Mouse (Mus musculus): ENCODE measurements around the gene Tmem132b. TPM values are rescaled to one million over a fixed set of nuclear protein-coding genes. Genes with fewer than 3 reads are reported as not detected.
"Not testable (repeated sequence)": the region's sequence is repeated elsewhere in the genome, so short reads cannot be mapped to it uniquely, and the experiment has no call there.

Gene Tmem132b
- polyA plus RNA-seq (2016; fragmentation: Nextera tagmentation; extraction: Ambion mirVana) = 0.03 TPM in 1 of 2 replicates, not detected in the other

- Histone ChIP-seq H3K4me3 (peak within 1 kb of the TSS; percentile 60), H3K27ac (peak within 1 kb of the TSS; percentile 53), H3K4me1 (peaks cover 42% of the 10 kb centered on the region), H3K36me3 (no peaks in the 10 kb centered on the region), H3K9me3 (replicated peaks) (no peaks in the 10 kb centered on the region), H3K27me3 (ENCODE audit: low read depth, poor library complexity, severe bottlenecking) (peaks cover 95% of the 10 kb centered on the region)
- peak; percentile 55 for DNase-seq (ENCODE audit: low spot score)
- 1% methylated on average over 24 of the region's 25 CpGs for WGBS
Measured at GRCm38 (mm10) chr5:125531634-125532033, at the start of gene Tmem132b. Gene Tmem132b, plus strand, starts transcription at chr5:125531774.

- WGBS = 91% methylated on average over 7 of the region's 7 CpGs
- Histone ChIP-seq H3K4me3 (no peak overlapping the region), H3K4me1 (peaks cover 15% of the 10 kb centered on the region), H3K27me3 (ENCODE audit: low read depth, poor library complexity, severe bottlenecking) (no peaks in the 10 kb centered on the region), H3K36me3 (peaks cover 79% of the 10 kb centered on the region), H3K27ac (no peak overlapping the region), H3K9me3 (replicated peaks) (no peaks in the 10 kb centered on the region)
- DNase-seq (ENCODE audit: low spot score) = no peak
Measured at GRCm38 (mm10) chr5:125482474-125482873, 49.1 kb upstream of the Tmem132b start.

GRCm38 (mm10) chr5:125483712-125484611 lies 47.6 kb upstream of the Tmem132b start:
- DNase-seq (ENCODE audit: low spot score) = no peak
- 80% methylated on average over 6 of the region's 6 CpGs for WGBS
- peaks cover 2% of the 10 kb centered on the region; the same call in 1 of the 2 replicates for H3K4me1 ChIP-seq
- H3K27ac ChIP-seq = no peak overlapping the region
- H3K27me3 ChIP-seq (ENCODE audit: low read depth, poor library complexity, severe bottlenecking) = no peaks in the 10 kb centered on the region
- no peaks in the 10 kb centered on the region for H3K9me3 ChIP-seq (replicated peaks)
- H3K4me3 ChIP-seq = no peak overlapping the region
- peaks cover 83% of the 10 kb centered on the region for H3K36me3 ChIP-seq

- 90% methylated on average over 4 of the region's 4 CpGs for WGBS
- peaks cover 83% of the 10 kb centered on the region for H3K36me3 ChIP-seq
Measured at GRCm38 (mm10) chr5:125485031-125485778, 46.4 kb upstream of the Tmem132b start.

GRCm38 (mm10) chr5:125486088-125486487 lies 45.5 kb upstream of the Tmem132b start:
- H3K36me3 ChIP-seq = peaks cover 84% of the 10 kb centered on the region
- WGBS = 100% methylated on average over 1 of the region's 1 CpGs
- no peak overlapping the region for H3K27ac ChIP-seq
- no peaks in the 10 kb centered on the region for H3K27me3 ChIP-seq (ENCODE audit: low read depth, poor library complexity, severe bottlenecking)
- H3K4me3 ChIP-seq = no peak overlapping the region
- DNase-seq (ENCODE audit: low spot score) = no peak
- no peaks in the 10 kb centered on the region for H3K4me1 ChIP-seq
- H3K9me3 ChIP-seq (replicated peaks) = no peaks in the 10 kb centered on the region

More at GRCm38 (mm10) chr5:125485031-125485778, 46.4 kb upstream of the Tmem132b start:
- DNase-seq (ENCODE audit: low spot score) = no peak
- H3K4me3 ChIP-seq = no peak overlapping the region
- H3K27ac ChIP-seq = no peak overlapping the region
- peaks cover 2% of the 10 kb centered on the region; the same call in 1 of the 2 replicates for H3K4me1 ChIP-seq
- H3K9me3 ChIP-seq (replicated peaks) = no peaks in the 10 kb centered on the region
- H3K27me3 ChIP-seq (ENCODE audit: low read depth, poor library complexity, severe bottlenecking) = no peaks in the 10 kb centered on the region

GRCm38 (mm10) chr5:125487375-125488115 lies 44.0 kb upstream of the Tmem132b start:
- H3K27me3 ChIP-seq (ENCODE audit: low read depth, poor library complexity, severe bottlenecking) = no peaks in the 10 kb centered on the region
- H3K36me3 ChIP-seq = peaks cover 82% of the 10 kb centered on the region
- H3K4me3 ChIP-seq = no peak overlapping the region
- WGBS = 84% methylated on average over 11 of the region's 11 CpGs
- DNase-seq (ENCODE audit: low spot score) = no peak
- no peaks in the 10 kb centered on the region for H3K4me1 ChIP-seq
- H3K27ac ChIP-seq = no peak overlapping the region
- no peaks in the 10 kb centered on the region for H3K9me3 ChIP-seq (replicated peaks)

- DNase-seq (ENCODE audit: low spot score) = no peak
Measured at GRCm38 (mm10) chr5:125488116-125488455, 43.5 kb upstream of the Tmem132b start.

GRCm38 (mm10) chr5:125488953-125489352 lies 42.6 kb upstream of the Tmem132b start:
- H3K4me1 ChIP-seq; DNase-seq (ENCODE audit: low spot score); H3K9me3 ChIP-seq (replicated peaks); H3K27ac ChIP-seq; H3K27me3 ChIP-seq (ENCODE audit: low read depth, poor library complexity, severe bottlenecking); H3K4me3 ChIP-seq: not testable (repeated sequence)
- H3K36me3 ChIP-seq = peaks cover 77% of the 10 kb centered on the region
- WGBS = 92% methylated on average over 5 of the region's 5 CpGs

More at GRCm38 (mm10) chr5:125488116-125488455, 43.5 kb upstream of the Tmem132b start:
- 80% methylated on average over 4 of the region's 4 CpGs for WGBS
- Histone ChIP-seq H3K9me3 (replicated peaks) (no peaks in the 10 kb centered on the region), H3K4me3 (no peak overlapping the region), H3K27me3 (ENCODE audit: low read depth, poor library complexity, severe bottlenecking) (no peaks in the 10 kb centered on the region), H3K36me3 (peaks cover 82% of the 10 kb centered on the region), H3K27ac (no peak overlapping the region), H3K4me1 (no peaks in the 10 kb centered on the region)

GRCm38 (mm10) chr5:125491107-125491506 lies 40.5 kb upstream of the Tmem132b start:
- Histone ChIP-seq H3K4me1 (no peaks in the 10 kb centered on the region), H3K36me3 (peaks cover 78% of the 10 kb centered on the region), H3K27me3 (ENCODE audit: low read depth, poor library complexity, severe bottlenecking) (no peaks in the 10 kb centered on the region), H3K27ac (no peak overlapping the region), H3K9me3 (replicated peaks) (no peaks in the 10 kb centered on the region), H3K4me3 (no peak overlapping the region)
- 90% methylated on average over 10 of the region's 10 CpGs for WGBS
- no peak for DNase-seq (ENCODE audit: low spot score)

GRCm38 (mm10) chr5:125492379-125493092 lies 39.0 kb upstream of the Tmem132b start:
- H3K4me1 ChIP-seq = no peaks in the 10 kb centered on the region
- no peaks in the 10 kb centered on the region for H3K27me3 ChIP-seq (ENCODE audit: low read depth, poor library complexity, severe bottlenecking)
- H3K27ac ChIP-seq = no peak overlapping the region
- DNase-seq (ENCODE audit: low spot score) = no peak
- 68% methylated on average over 17 of the region's 17 CpGs for WGBS
- H3K36me3 ChIP-seq = peaks cover 70% of the 10 kb centered on the region
- no peaks in the 10 kb centered on the region for H3K9me3 ChIP-seq (replicated peaks)
- H3K4me3 ChIP-seq = no peak overlapping the region

- Histone ChIP-seq H3K27ac (no peak overlapping the region), H3K4me3 (no peak overlapping the region), H3K36me3 (peaks cover 64% of the 10 kb centered on the region), H3K4me1 (no peaks in the 10 kb centered on the region), H3K9me3 (replicated peaks) (no peaks in the 10 kb centered on the region), H3K27me3 (ENCODE audit: low read depth, poor library complexity, severe bottlenecking) (no peaks in the 10 kb centered on the region)
- no peak for DNase-seq (ENCODE audit: low spot score)
- WGBS = 64% methylated on average over 5 of the region's 5 CpGs
Measured at GRCm38 (mm10) chr5:125493093-125493423, 38.5 kb upstream of the Tmem132b start.

- no peaks in the 10 kb centered on the region for H3K27me3 ChIP-seq (ENCODE audit: low read depth, poor library complexity, severe bottlenecking)
- no peaks in the 10 kb centered on the region for H3K9me3 ChIP-seq (replicated peaks)
- no peak overlapping the region for H3K4me3 ChIP-seq
- no peak overlapping the region for H3K27ac ChIP-seq
- H3K4me1 ChIP-seq = no peaks in the 10 kb centered on the region
- WGBS = 93% methylated on average over 10 of the region's 10 CpGs
- DNase-seq (ENCODE audit: low spot score) = no peak
- H3K36me3 ChIP-seq = peaks cover 62% of the 10 kb centered on the region
Measured at GRCm38 (mm10) chr5:125495655-125496054, 35.9 kb upstream of the Tmem132b start.

Measured in limb, embryonic 10.5 days (tissue).